In genomic region chr11:90517750-90518149, GRCm38 (mm10) we compare ENCODE assay signal across 15 mouse cellular contexts.
"Had no signal": no experiment of that assay in that cellular context is flagged by ENCODE, and none has a peak within 500 bp of the region (broad histone marks: within the 10 kb centered on the region; RNA-seq: fewer than 3 reads in every experiment).

No protein-coding gene starts in this region.

- H3K27ac ChIP-seq: limb, embryonic 13.5 days; liver, embryonic 14.5 days; midbrain, embryonic 10.5 days; neural tube, embryonic 15.5 days; stomach, postnatal 0 days had no signal

- H3K9ac ChIP-seq: limb, embryonic 13.5 days; liver, embryonic 14.5 days; neural tube, embryonic 15.5 days had no signal

- H3K27me3 ChIP-seq: limb, embryonic 13.5 days; neural tube, embryonic 15.5 days had no signal

- H3K9me3 ChIP-seq: limb, embryonic 13.5 days; midbrain, embryonic 10.5 days; neural tube, embryonic 15.5 days had no signal

- H3K36me3 ChIP-seq: neural tube, embryonic 15.5 days had no signal

- H3K4me3 ChIP-seq: limb, embryonic 13.5 days; midbrain, embryonic 10.5 days; myocyte; neural tube, embryonic 15.5 days had no signal

- DNase-seq: kidney, postnatal 10 days; kidney, postnatal 4 days; left cerebral cortex, postnatal 4 days; lung, adult 18-20 months; lung, postnatal 4 days; midbrain, embryonic 14.5 days; right cerebral cortex, adult 18-20 months; right cerebral cortex, postnatal 25 days; thymus, postnatal 4 days had no signal

- H3K4me2 ChIP-seq: limb, embryonic 13.5 days; neural tube, embryonic 15.5 days had no signal

- H3K4me1 ChIP-seq: limb, embryonic 13.5 days; midbrain, embryonic 10.5 days had no signal
